Mouse (Mus musculus) embryonic fibroblast, embryonic 13.5 days (primary cell): ENCODE results near the gene Plcg1.

Experiments used
- CTCF ChIP-seq: IDR thresholded peaks from 2 replicates; pipeline ENCODE4 v1.5.1; 2011; ENCODE audit warnings: mild to moderate bottlenecking, control low read depth, low read length, moderate library complexity, borderline replicate concordance; ENCODE audit not compliant: insufficient read depth
- POLR2A ChIP-seq: IDR thresholded peaks from 2 replicates; pipeline ENCODE4 v1.6.1; 2011; ENCODE audit warnings: low read depth, mild to moderate bottlenecking, control low read depth, low read length, moderate library complexity

- TF ChIP-seq CTCF, result no peak
- TF ChIP-seq POLR2A, result no peak
Measured at GRCm38 (mm10) chr2:160746637-160747036, 15.5 kb downstream of the Plcg1 start.
